8 mouse cellular contexts compared by ENCODE assay signal in genomic region chr9:102479022-102479421, GRCm38 (mm10). TPM values are rescaled to one million over a fixed set of nuclear protein-coding genes. Genes with fewer than 3 reads are reported as not detected.
DNase-seq lines count a peak whose midpoint lies in the region; ATAC-seq lines count a peak whose summit lies in the region.

No protein-coding gene starts in this region.

- peak; percentile 72 to 74 for DNase-seq in cerebellum, postnatal 10 days
- DNase-seq in cerebellum, adult 9-10 months = no peak
- DNase-seq in lung, adult 18-20 months = peak; percentile 18 to 20
- DNase-seq in lung, postnatal 25 days (ENCODE audit: low spot score) = no peak
- peak; percentile 24 for DNase-seq in embryo, embryonic 11 days
- DNase-seq in mesoderm, embryonic 11.5 days (ENCODE audit: low read depth, low spot score) = peak; percentile 19
- no peak for DNase-seq in yolk sac, embryonic 10.5 days (ENCODE audit: low spot score)

- no peak for ATAC-seq in erythroblast, adult 5-6 weeks (replicated peaks; ENCODE audit: low FRiP score, poor library complexity, severe bottlenecking)

RNA-seq across cellular contexts. Expression of gene Ky, which starts 26.5 kb away (rescaled TPM):
- not detected in 2 replicates for total RNA-seq in erythroblast, adult 5-6 weeks (2015; ENCODE audit: low replicate concordance)
- not detected in 2 replicates for total RNA-seq in erythroblast, adult 5-6 weeks (2017; ENCODE audit: low replicate concordance)

Comparison
In these comparisons a context has a peak if more than half of its experiments do, and no peak if none do; other contexts are left out.
1. DNase-seq: peak in cerebellum, postnatal 10 days (2 of 2), lung, adult 18-20 months (2 of 2), embryo, embryonic 11 days (single experiment) and mesoderm, embryonic 11.5 days (single experiment); none in cerebellum, adult 9-10 months (single experiment), lung, postnatal 25 days (single experiment) and yolk sac, embryonic 10.5 days (single experiment).